Mouse (Mus musculus) lung, postnatal 0 days (tissue): ENCODE measurements around the gene Laptm4a. TPM values are rescaled to one million over a fixed set of nuclear protein-coding genes. Genes with fewer than 3 reads are reported as not detected.

ENCODE experiments used
- ATAC-seq: fragments of 200-750 bp; cut with Nextera tagmentation; 2 replicates; pipeline ENCODE4 v1.8.0; 2017; ENCODE audit warnings: moderate library complexity
- DNase-seq: peaks from one replicate; pipeline ENCODE4 v3.0.0-alpha.2; 2016; ENCODE audit warnings: low spot score
- H3K27ac ChIP-seq: fragments of 300-500 bp; sonication (generic); 2 replicates; pipeline ENCODE4 v1.5.1; 2014; ENCODE audit warnings: antibody characterized with exemption, mild to moderate bottlenecking, low read length, mixed read lengths
- H3K27me3 ChIP-seq: fragments of 300-500 bp; sonication (generic); replicated peaks from 2 replicates; pipeline ENCODE4 v1.6.1; 2014; ENCODE audit warnings: low read length, mixed read lengths; ENCODE audit not compliant: insufficient read depth
- H3K36me3 ChIP-seq: fragments of 300-500 bp; sonication (generic); 2 replicates; pipeline ENCODE4 v1.6.1; 2014; ENCODE audit warnings: low read length, mixed read lengths; ENCODE audit not compliant: insufficient read depth
- H3K4me1 ChIP-seq: fragments of 300-500 bp; sonication (generic); 2 replicates; pipeline ENCODE4 v1.6.1; 2014; ENCODE audit warnings: antibody characterized with exemption, low read depth, low read length, mixed read lengths; ENCODE audit not compliant: insufficient read depth
- H3K4me2 ChIP-seq: fragments of 300-500 bp; sonication (generic); replicated peaks from 2 replicates; pipeline ENCODE4 v1.6.1; 2014; ENCODE audit warnings: low read depth, mild to moderate bottlenecking, low read length, moderate library complexity, mixed read lengths
- H3K4me3 ChIP-seq: fragments of 300-500 bp; sonication (generic); 2 replicates; pipeline ENCODE4 v1.5.1; 2014; ENCODE audit warnings: low read depth, low read length
- H3K9ac ChIP-seq: fragments of 300-500 bp; sonication (generic); replicated peaks from 2 replicates; pipeline ENCODE4 v1.6.1; 2014; ENCODE audit warnings: low read depth, mild to moderate bottlenecking
- H3K9me3 ChIP-seq: fragments of 300-500 bp; sonication (generic); 2 replicates; pipeline ENCODE4 v1.6.1; 2016; ENCODE audit warnings: low read length, mixed read lengths
- CTCF ChIP-seq: IDR thresholded peaks from 2 replicates; pipeline ENCODE4 v1.5.1; 2016; ENCODE audit warnings: antibody characterized with exemption, mild to moderate bottlenecking
- EP300 ChIP-seq: IDR thresholded peaks from 2 replicates; pipeline ENCODE4 v1.6.1; 2016; ENCODE audit warnings: antibody characterized with exemption, mild to moderate bottlenecking, control low read depth
- WGBS: fragments of 180-500 bp; shearing (Covaris S2); extraction: QIAGEN DNeasy Blood & Tissue Kit; methylation state at CpG from one replicate; pipeline ENCODE4 v1.1.7; 2014; 5-methylcytosine and 5-hydroxymethylcytosine counted together
- polyA plus RNA-seq: library from polyadenylated mRNA; unstranded; fragments of >200 nt; fragmentation: Nextera tagmentation; extraction: Ambion mirVana; gene quantifications from 2 replicates; pipeline ENCODE4 v1.2.1, GENCODE M21; 2015

The Laptm4a gene
- polyA plus RNA-seq, 1 experiment from 2014 or later: 467 TPM

DNA sequence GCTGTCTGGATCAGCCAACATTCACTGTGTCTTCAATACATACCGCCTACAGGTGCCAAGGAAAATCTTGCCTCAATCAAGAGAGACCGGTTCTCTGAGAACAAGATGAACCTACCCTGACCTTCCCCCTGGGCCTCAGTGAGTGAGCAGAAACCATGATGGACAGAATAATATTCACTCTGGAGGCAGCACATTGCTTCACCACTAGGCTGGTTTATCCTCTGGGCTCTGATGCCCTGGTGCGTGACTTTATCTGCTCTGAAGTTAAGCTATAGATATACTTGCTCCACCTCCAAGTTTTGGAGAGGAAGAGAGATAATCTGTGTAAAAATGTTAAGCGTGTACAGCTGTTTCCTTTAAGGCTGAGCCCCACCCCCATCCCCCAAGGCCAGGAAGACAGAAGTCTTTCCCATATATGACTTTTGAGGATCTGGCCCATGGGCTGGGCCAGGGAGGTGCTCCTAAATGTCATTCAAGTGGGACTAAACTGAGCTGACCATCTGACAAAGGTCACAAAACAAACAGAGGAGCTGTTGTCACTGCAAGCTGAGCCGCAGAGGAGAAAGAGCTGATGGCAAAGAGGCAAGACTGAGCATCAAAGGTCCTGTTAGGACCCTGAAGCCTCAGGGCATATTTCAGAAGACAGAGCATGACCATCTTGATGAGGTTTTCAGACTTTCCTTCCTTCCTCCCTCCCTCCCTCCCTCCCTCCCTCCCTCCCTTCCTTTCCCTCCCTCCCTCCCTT, 20.4 kb upstream of the Laptm4a start:
- Histone ChIP-seq H3K4me2 (no peak overlapping the region), H3K9me3 (no peaks in the 10 kb centered on the region), H3K27me3 (no peaks in the 10 kb centered on the region), H3K36me3 (no peaks in the 10 kb centered on the region), H3K4me1 (peaks cover 12% of the 10 kb centered on the region; the same call in 1 of the 2 replicates), H3K4me3 (no peak overlapping the region), H3K27ac (peak overlapping the region; percentile 43; the same call in 1 of the 2 replicates), H3K9ac (no peak overlapping the region)
- ATAC-seq (peak; percentile 77), DNase-seq (peak; percentile 53)
- TF ChIP-seq EP300: no peak
- peak; percentile 25 for TF ChIP-seq CTCF
- WGBS: 22% methylated on average over 5 of the region's 5 CpGs

DNA sequence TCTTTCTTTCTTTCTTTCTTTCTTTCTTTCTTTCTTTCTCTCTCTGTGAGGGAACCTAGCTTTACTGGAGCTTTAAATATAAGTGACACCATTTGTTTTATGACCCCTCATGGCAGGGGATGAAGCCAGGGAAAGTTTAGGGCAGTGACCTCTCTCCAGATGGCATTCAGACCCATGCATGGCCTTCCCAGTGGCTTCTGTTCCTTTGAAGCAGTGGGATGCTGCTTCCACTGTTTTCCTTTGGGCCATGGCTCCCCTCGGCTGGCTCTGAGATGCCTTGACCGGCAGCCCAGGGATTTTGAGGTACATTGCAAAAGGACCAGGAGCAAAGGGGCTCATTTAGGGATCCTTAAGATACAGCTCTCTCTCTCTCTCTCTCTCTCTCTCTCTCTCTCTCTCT, 19.5 kb upstream of the Laptm4a start:
- no peak overlapping the region for H3K4me3 ChIP-seq
- ATAC-seq (no peak), DNase-seq (no peak)
- 37% methylated on average over 2 of the region's 2 CpGs for WGBS
- H3K9ac ChIP-seq: no peak overlapping the region
- H3K36me3 ChIP-seq: no peaks in the 10 kb centered on the region
- TF ChIP-seq CTCF: no peak
- no peak for TF ChIP-seq EP300
- H3K4me1 ChIP-seq: peaks cover 12% of the 10 kb centered on the region; the same call in 1 of the 2 replicates
- H3K9me3 ChIP-seq: no peaks in the 10 kb centered on the region
- H3K4me2 ChIP-seq: no peak overlapping the region
- H3K27ac ChIP-seq: no peak overlapping the region
- H3K27me3 ChIP-seq: no peaks in the 10 kb centered on the region

DNA sequence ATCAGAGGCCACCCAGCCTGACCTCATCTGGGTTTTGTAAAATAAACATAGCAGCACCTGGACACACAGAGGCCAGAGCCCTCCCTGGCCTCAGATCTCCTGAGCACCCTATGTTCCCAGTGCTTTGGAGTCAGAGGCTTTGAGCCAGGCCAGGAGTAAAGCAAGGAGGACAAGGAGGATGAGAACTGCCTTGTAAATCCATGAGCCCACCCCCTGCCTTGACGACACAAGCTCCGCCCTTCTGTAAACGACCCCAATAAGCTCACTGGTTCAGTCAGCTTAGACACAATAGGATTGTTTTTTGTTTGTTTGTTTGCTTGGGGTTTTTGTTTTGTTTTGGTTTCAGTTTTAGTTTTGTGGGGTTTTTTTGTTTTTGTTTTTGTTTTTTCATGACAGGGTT, 19.0 kb upstream of the Laptm4a start:
- Histone ChIP-seq H3K4me1 (peaks cover 12% of the 10 kb centered on the region; the same call in 1 of the 2 replicates), H3K9me3 (no peaks in the 10 kb centered on the region), H3K4me2 (no peak overlapping the region), H3K9ac (no peak overlapping the region), H3K27ac (no peak overlapping the region), H3K27me3 (no peaks in the 10 kb centered on the region), H3K4me3 (no peak overlapping the region), H3K36me3 (no peaks in the 10 kb centered on the region)
- TF ChIP-seq EP300 (no peak), CTCF (no peak)
- WGBS: 39% methylated on average over 3 of the region's 3 CpGs
- no peak for ATAC-seq
- DNase-seq: no peak

DNA sequence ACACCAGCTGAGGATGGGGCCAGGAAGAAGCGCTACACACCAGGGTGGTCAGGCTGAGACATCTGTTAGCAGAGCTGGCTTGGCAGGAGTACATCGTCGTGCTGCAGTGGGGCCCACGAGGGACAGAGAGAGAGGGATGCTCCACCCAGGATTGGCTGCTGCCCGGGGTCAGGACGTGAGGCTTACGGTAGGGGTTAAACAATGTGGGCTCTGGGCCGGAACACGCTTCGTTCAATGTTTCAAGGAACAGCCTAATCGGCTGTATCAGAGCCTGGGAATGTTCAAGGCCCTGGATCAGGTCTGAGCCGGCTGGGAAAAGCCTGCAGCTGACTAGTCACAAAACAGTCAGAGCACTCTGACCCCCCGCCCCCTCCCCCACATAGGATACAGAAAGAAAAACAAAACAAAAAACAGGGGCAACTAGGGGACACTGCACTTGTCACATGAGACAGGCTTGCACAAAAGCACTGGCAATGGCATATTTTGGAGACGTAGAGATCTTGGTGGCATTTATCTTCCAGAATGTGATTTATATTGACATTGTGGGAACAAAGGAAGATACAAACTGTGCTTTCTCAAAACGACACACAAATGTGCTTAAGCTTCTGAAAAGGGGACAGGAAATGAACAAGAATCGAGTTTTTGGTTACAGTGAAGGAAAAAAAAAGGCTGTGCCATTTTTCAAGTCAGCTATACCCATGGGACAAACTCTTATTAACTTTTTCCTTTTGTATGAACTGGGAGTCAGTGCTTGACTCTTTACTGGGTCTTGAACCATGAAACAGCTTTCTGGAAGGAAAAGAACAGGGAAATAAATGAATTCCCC, 8.4 kb upstream of the Laptm4a start:
- peak; percentile 66 for DNase-seq

DNA sequence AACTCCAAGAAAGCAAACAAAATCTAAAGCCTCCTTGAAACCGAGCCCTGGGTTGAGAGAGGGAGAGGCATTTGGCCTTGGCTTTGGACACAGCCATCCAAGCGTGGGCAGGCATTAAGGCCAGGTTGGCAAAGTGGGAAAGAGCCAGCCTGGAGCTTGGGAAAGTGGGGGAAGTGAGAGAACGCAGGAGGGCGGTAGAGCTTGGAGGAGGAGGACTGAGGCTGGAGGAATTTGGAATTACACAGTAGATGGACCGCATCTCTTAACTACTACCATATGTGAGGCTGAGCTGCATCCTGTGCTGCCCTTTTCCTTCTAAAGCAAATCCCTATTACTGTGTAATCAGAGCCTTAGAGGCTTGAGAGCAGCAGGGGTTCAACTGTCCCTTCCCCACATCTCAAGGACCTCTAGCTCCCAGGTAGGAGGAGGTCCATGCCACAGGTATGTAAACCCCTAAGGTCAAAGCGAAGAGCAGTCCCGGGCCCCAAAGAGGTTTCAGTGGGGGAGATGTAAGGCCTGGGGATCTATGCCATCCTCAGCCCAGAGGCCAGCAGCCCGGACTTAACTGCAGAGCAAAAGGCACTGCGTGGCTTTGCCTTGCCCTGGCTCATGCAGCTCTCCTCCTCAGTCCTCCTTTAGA, 7.6 kb upstream of the Laptm4a start:
- H3K4me2 ChIP-seq: no peak overlapping the region
- 65% methylated on average over 9 of the region's 9 CpGs for WGBS
- ATAC-seq: no peak
- H3K27me3 ChIP-seq: no peaks in the 10 kb centered on the region
- no peak overlapping the region for H3K9ac ChIP-seq
- H3K4me1 ChIP-seq: peaks cover 7% of the 10 kb centered on the region; the same call in 1 of the 2 replicates
- no peak for DNase-seq
- no peak overlapping the region for H3K4me3 ChIP-seq
- no peak; the same call in 1 of the 2 replicates for TF ChIP-seq CTCF
- TF ChIP-seq EP300: no peak
- peak overlapping the region; percentile 64 for H3K27ac ChIP-seq
- no peaks in the 10 kb centered on the region for H3K9me3 ChIP-seq
- no peaks in the 10 kb centered on the region for H3K36me3 ChIP-seq

More for the DNA sequence above, 8.4 kb upstream of the Laptm4a start:
- no peak overlapping the region for H3K4me3 ChIP-seq
- no peak for TF ChIP-seq CTCF
- TF ChIP-seq EP300: peak; percentile 55; the same call in 1 of the 2 replicates
- H3K27ac ChIP-seq: peak overlapping the region; percentile 66
- no peaks in the 10 kb centered on the region for H3K36me3 ChIP-seq
- no peak overlapping the region for H3K4me2 ChIP-seq
- peaks cover 7% of the 10 kb centered on the region; the same call in 1 of the 2 replicates for H3K4me1 ChIP-seq
- H3K9me3 ChIP-seq: no peaks in the 10 kb centered on the region
- H3K9ac ChIP-seq: no peak overlapping the region
- H3K27me3 ChIP-seq: no peaks in the 10 kb centered on the region
- peak; percentile 80 for ATAC-seq
- WGBS: 18% methylated on average over 16 of the region's 16 CpGs

DNA sequence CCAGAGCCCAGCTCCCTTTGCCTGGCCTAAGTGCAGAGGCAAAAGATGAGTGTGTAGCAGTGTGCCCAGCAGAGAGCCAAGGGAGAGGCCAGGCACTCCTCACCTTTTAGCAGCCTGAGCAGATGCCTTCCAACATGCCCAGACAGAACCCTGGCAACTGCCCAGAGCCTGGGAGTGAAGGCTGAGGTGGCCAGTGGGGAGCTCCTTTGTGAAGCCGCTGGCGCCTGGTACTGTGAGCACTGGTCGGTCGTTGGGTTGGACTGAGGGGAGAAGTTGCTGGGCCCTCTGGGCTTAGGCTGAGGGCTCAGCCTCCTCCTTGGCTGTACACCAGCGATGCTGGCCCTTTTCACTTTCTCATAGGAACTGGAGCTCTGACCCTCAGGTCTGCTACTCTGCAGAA, 5.1 kb upstream of the Laptm4a start:
- H3K4me3 ChIP-seq: no peak overlapping the region
- no peak overlapping the region for H3K9ac ChIP-seq
- WGBS: 46% methylated on average over 5 of the region's 5 CpGs
- ATAC-seq: no peak
- peak overlapping the region; percentile 2; the same call in 1 of the 2 replicates for H3K27ac ChIP-seq
- H3K36me3 ChIP-seq: no peaks in the 10 kb centered on the region
- no peaks in the 10 kb centered on the region for H3K9me3 ChIP-seq
- H3K4me2 ChIP-seq: no peak overlapping the region
- TF ChIP-seq CTCF (no peak), EP300 (no peak)
- no peaks in the 10 kb centered on the region for H3K27me3 ChIP-seq
- DNase-seq: no peak
- peaks cover 7% of the 10 kb centered on the region; the same call in 1 of the 2 replicates for H3K4me1 ChIP-seq
